Mouse (Mus musculus) left cerebral cortex, postnatal 36 days (tissue): ENCODE measurements at regions not wholly inside any gene's neighbourhood (a gene's known extent, or its start where the extent isn't known, plus 50 kb on each side); places are given as distances from the start of the nearest gene placed in this dataset.

Experiments
- DNase-seq, 2 experiments: peaks; one replicate each; pipeline ENCODE4 v3.0.0; 2021 to 2022; ENCODE audit warnings: low spot score in 2 of 2, mixed read lengths in 1 of 2
- intact Hi-C: fragments of 180-260 bp; cut with DNase I; formaldehyde crosslinking; loops from one replicate; pipeline ENCODE4 v1.15.1; 2025

DNA sequence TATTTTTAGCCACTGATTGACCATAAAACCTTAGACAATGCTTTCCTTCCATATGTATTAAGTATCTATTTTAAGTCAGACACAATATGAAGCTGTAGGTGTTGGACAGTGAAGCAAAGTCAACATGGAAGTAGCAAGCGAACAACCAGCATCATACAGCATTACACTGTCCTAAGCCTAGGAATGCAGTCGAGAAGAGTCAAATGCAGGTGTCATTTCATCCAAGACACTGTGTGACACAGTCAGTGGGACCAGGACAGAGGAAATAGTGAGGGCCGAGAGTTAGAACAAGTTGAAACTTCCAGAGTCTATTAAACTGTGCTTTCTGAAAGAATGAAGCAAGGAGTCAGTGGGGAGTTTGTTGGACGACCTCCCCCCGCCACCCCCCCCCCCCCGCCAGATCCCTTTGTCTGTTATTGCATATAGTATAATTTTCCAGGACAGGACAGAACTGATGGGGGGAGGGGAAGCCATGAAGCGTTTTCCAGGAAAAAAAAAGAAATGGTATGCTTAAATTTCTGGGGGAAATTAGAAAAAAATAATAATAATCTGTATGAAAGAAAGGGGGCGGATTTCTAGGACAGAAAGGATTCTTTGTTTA is 559.9 kb downstream of the Rps29 start:
- intact Hi-C loops = no loop called here
- DNase-seq = no peak

DNA sequence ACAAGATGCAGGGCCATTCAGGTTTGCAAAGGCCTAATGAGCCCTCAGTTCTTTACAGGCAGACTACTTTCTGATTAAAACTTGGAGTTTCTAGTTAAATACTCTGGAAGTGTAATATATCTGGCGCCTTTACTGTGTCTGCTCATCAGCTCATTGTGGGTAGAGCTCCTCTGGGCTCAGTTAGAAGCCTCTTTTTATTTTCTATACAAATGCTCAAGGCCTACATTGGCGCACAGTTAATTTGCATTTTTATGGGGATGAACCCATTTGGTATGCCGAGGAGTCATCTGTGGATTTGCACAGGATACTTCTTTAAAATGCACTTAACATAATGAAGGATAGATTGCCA is 573.5 kb downstream of the Rps29 start:
- intact Hi-C loops = no loop called here
- DNase-seq = no peak

DNA sequence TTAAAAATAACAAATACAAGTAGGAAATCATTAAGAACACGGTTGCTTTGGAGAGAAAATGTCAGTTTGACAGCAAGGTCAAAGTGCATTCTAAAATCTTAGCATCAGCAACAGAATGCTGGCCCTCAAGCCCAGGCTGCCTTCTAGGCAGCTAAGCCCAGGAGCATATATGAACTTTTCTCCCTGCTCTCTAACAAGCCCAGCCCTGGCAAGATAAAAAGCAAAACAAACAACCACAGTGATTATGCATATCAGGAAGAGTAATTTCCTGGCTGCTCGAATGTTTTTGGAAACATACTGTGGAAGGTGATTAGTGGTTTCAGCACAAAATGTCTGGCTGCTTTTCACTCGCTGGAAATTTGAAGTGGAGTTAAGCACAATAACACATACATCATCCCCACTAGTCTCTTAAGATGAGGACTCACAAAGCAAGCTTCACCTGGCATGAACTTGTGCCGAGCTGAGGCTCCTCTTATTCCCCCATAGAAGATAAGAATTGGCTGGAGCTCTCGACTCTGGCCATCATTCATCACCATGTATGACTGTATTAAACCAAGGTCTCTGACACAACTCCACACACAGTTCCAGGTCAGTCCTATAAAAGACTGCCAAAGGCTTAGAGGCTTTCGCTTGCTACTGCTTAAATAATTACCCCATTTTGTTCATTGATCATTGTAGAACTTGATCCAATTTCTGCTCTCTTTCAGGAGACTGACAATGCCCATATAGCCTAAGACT is 574.0 kb downstream of the Rps29 start:
- DNase-seq = no peak
- intact Hi-C loops = no loop called here

DNA sequence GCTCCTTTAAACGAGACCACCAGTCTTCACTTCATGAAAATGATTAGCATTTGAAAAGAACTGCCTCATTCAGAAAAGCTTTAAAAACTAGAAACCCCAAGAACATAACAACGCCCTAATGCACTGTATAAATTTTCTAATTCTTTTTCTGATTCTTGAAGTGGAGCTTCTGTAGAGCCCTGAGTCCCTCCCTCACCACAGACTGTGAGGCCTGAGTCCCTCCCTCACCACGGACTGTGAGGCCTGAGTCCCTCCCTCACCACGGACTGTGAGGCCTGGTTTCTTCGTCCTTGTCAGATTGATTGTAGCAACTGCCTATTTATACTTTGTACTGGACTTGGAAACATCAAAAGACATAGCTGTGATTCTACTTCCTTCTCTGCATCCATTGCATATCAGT is 579.1 kb downstream of the Rps29 start:
- DNase-seq = no peak
- intact Hi-C loops = no loop called here

DNA sequence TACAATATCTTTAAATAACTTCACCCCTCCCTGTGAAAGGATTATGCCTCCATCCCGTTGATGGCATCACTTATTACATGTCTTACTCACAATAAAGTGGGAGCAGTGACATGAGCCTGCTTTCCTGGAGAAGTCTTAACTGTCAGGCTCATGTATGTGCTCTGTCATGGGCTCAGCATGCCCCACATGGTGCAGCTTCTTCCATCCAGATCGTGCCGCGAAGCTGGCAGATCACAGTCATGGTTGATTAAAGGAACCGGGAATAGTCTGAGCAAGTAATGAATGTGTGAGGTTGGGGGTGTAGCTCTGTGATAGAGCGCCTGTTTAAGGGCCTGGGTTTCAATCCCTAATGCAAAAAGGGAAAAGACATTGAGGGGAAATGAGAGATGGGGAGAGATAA is 581.5 kb downstream of the Rps29 start:
- intact Hi-C loops = no loop called here
- DNase-seq = no peak

DNA sequence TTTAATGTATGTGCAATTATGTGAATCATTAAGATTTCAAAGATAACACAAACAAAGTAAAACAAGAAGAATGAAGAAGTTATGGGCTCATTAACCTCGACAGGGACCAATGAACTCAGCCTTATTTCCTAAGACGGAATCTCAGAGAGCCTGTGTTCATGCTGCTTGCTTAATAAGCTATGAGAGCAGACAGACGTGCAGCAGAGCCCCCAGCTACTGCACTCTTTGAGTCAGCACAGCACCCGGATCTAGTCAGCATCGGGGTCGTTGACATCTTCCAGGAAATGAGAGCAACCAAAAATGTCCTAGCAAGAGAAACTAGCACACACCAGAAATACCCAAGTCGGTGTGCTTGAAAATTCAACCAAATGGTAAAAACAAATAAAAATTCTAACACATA is 582.1 kb downstream of the Rps29 start:
- intact Hi-C loops = no loop called here
- no peak for DNase-seq

DNA sequence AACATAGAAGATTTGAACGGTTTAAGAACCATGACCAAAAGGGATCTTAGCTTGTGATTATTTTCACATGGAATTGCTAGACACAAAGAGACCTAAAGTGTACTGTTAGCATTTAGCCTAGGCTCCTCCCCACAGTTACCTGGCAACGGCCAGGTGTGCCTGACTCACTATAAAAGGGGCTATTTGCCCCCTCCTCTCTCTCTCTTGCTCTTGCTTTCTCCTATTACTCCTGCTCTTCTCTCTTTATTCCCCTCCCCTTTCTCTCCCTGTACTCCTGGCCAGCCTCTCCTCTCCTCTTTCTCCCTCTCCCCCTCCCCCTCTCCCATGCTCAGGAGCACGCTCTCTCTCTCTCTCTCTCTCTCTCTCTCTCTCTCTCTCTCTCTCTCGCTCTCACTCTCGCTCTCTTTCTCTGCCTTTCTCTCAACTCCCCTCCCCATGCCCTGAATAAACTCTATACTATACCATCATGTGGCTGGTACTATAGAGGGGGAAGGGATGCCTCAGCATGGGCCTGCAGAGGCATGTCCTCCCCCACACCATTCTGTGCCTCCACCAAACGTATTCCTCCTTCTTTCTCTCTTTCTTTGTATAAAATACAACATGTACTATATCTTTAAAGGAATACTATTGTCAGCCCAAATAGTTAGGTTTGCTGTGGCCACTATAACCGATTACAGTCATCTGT is 603.9 kb downstream of the Rps29 start:
- intact Hi-C loops = no loop called here
- no peak for DNase-seq

DNA sequence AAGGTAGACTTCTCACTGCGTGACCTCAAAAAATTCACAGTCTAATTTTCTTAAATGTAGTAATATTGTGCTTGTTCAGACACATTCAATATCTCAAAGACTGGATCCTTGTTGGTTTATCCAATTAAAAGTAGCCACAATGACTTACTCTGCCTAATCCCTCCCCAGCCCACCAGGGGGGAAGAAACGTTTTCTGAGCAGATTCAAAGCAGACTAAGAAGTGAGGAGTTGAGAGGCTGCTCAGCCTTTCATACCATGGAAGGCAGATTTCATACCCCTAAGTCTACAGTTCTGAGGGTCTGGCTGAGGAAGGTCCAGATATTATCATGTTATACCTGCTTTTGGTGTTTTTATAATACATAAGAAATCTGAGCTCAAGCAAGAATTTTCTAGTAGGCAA is 604.7 kb downstream of the Rps29 start:
- intact Hi-C loops = no loop called here
- no peak for DNase-seq

DNA sequence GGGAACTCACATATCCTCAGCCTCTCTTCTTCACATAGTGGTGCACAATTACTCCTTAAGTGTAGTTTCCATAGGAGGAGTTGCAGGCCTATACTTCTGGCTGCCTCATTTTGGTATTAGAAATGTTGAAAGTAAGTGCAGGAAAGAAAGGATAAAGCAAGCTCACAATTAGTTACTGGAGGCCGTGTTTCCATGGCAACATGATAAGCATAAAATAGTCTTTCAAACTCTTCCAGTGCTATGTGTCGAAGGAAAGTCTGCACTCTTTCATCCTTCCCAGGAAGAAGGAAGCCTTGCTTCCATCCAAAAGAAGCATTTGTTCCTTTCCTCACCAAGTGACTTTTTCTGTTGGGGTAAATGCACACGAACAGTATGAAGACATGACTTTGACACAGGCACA is 617.2 kb downstream of the Rps29 start:
- intact Hi-C loops = no loop called here
- no peak for DNase-seq

DNA sequence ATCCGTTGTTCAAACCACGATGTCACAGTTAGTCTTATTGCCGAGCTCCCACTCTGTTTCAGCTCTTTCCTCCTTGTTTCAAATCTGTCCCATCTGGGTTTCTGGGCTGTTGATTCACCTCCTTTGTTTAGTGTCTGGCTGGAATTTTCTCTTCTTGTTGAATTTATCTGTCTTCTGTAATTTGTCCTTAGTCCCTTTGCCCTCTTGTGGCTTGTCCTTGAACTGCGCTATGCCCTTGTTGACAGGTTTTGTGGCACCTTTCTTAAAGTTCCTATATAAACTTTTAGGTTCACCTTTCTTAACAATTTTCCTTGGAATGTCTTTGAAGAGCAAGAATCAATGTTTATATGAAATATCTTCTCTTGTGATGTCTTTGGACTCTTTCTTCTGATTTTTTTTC is 658.2 kb downstream of the Rps29 start:
- DNase-seq = no peak
- intact Hi-C loops = no loop called here

DNA sequence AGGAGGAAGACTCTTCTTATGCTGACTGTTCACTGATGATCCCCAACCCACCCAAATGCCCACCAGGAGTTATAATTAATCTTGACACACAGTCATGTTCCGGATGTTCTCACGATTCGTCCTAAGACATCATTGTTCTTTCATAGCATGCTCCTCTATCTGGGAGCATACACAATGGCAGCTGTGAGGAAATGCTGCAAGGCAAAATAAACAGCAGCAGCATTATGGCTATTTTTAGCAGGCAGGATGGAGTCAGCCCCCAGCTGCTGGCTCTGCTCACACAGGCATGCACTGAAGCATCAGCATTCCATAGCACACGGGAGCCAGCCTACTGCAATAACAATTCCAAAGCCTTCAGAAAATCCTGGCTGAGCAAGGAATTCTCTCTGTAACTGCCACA is 696.0 kb downstream of the Rps29 start:
- intact Hi-C loops = no loop called here
- peak; percentile 4 to 14 for DNase-seq

DNA sequence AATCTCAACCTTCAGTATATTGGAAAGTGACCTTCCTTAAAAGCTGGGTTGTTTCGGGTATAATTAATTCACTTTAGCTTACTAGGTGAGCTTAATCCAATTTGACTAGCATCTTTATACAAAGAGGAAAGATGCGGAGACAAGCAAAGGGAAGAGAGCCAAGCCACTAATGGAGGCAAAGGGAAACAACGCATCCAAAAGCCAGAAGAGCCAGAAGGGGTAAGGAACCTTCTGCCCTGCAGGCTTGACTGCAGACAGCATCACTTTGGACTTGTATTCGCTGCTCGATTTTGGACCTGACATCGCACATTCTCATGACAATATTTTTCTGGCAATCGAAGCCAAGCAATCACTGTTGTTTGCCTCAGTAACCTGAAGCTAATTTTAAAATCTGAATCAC is 700.8 kb downstream of the Rps29 start:
- DNase-seq = no peak
- intact Hi-C loops = no loop called here

DNA sequence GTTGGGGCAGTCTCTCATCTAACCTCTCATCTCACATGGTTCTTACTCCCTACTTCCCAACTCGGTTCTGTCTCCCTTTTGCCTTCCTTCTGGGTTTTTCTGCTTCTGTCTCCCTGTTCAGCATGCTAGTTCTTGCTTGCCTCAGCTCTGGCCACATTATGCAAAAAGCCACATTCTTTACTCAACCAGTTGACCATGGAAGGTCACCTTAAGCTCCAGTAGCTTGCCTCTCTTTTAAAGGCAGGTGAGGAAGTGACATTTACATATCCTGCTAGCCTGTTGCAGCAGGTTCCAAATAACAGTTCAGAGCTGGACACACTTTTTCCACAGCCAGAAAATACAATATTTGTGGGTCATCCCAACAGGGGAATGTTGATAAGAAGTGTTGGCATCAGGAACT is 732.4 kb downstream of the Rps29 start:
- intact Hi-C loops = no loop called here
- no peak for DNase-seq

DNA sequence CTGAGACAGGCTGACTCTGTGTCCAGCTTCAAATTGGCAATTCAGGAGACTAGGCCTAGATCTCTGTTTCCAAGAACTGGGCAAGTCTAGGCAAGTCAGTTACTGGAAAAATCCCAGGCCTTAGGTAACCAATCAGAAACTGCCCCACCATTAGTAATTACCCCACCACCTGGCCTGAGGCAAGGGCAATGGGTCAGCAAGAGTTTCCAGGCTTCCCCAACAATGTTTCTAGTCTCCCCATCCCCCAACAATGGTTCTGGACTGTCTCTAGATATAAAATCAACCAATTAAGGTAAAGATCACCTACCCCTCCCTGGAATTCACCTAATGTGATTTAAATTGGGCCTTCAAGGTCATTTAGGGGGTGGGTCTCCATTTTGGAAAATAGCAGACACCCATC is 734.0 kb downstream of the Rps29 start:
- no peak for DNase-seq
- intact Hi-C loops = no loop called here
